Comparison of ENCODE assay signal across 9 mouse cellular contexts in the genomic region with DNA sequence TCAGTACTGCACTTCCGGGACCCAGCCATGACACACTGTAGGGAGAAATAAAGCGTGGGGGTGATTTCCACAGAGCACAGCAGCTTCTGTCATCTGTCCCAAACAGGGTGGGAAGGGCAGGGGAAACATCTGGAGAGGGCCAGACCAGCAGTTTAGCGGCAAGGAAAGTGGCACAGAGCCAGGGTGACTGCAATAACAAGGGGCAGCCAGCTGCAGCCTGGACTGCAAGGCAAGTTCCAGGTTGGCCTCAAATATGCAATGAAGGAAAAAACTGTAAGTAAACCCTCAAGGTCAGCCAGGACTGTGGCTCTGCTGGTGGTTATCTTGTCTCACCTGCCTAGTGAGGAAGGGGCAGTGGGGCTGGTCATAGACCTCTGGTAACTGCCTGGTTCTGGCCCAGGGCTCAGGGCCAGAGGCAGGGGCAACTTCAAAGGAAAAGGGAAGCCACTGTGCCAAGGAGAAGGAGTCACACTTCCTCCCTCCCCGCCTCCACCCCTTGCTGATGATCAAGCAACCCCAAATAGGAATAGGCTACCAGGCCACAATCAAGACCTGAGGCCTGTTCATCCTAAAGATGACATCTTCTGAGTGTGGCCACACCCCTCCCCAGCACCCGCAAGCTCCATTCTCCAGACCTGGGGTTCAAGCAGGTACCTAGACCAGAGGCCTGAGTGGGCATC. TPM values are rescaled to one million over a fixed set of nuclear protein-coding genes. Genes with fewer than 3 reads are reported as not detected.
DNase-seq lines count a peak whose midpoint lies in the region; ATAC-seq and TF ChIP-seq lines count a peak whose summit lies in the region.
"Had no signal": no experiment of that assay in that cellular context is flagged by ENCODE, and none has a peak within 500 bp of the region (broad histone marks: within the 10 kb centered on the region; RNA-seq: fewer than 3 reads in every experiment).

No protein-coding gene starts in this region.

- H3K4me2 ChIP-seq in midbrain, embryonic 11.5 days: no peak overlapping the region
- no peak overlapping the region for H3K4me2 ChIP-seq in midbrain, embryonic 16.5 days (ENCODE audit: low read length)
- peak overlapping the region; percentile 47 for H3K4me2 ChIP-seq in heart, embryonic 15.5 days
- H3K4me2 ChIP-seq in limb, embryonic 14.5 days (replicated peaks; ENCODE audit: low read depth, low read length, severe bottlenecking): peak overlapping the region; percentile 23; the same call in 1 of the 2 replicates

- H3K9me3 ChIP-seq in midbrain, embryonic 11.5 days (ENCODE audit: control insufficient read depth, low read length): no peaks in the 10 kb centered on the region
- H3K9me3 ChIP-seq in midbrain, embryonic 16.5 days (replicated peaks; ENCODE audit: control insufficient read depth, low read length, poor library complexity, severe bottlenecking): no peaks in the 10 kb centered on the region
- H3K9me3 ChIP-seq in heart, embryonic 15.5 days (replicated peaks): no peaks in the 10 kb centered on the region
- H3K9me3 ChIP-seq in limb, embryonic 14.5 days (ENCODE audit: control insufficient read depth, low read length): no peaks in the 10 kb centered on the region

- peak; percentile 62 for DNase-seq in midbrain, embryonic 11.5 days (ENCODE audit: low spot score, missing footprints)
- DNase-seq in brain, adult 2 months (ENCODE audit: low read depth, low spot score): peak; percentile 51
- DNase-seq in limb, embryonic 14.5 days (ENCODE audit: low spot score): peak; percentile 68
- peak; percentile 54 to 72 for DNase-seq in urinary bladder, postnatal 4 days (ENCODE audit: low spot score in 2 of 2)
- DNase-seq in B cell, adult 2 months: no peak

- peaks cover 4% of the 10 kb centered on the region for H3K4me1 ChIP-seq in midbrain, embryonic 11.5 days (ENCODE audit: control insufficient read depth, insufficient read depth, low read length)
- peaks cover 39% of the 10 kb centered on the region for H3K4me1 ChIP-seq in midbrain, embryonic 16.5 days (ENCODE audit: control insufficient read depth, insufficient read depth, low read length)
- H3K4me1 ChIP-seq in heart, embryonic 15.5 days (replicated peaks): peaks cover 88% of the 10 kb centered on the region
- peaks cover 53% of the 10 kb centered on the region for H3K4me1 ChIP-seq in limb, embryonic 14.5 days (ENCODE audit: control insufficient read depth, insufficient read depth, low read length)

- H3K9ac ChIP-seq in midbrain, embryonic 11.5 days (ENCODE audit: low read length): no peak overlapping the region
- no peak overlapping the region for H3K9ac ChIP-seq in midbrain, embryonic 16.5 days (ENCODE audit: low read depth, low read length)
- peak overlapping the region; percentile 25; the same call in 1 of the 2 replicates for H3K9ac ChIP-seq in heart, embryonic 15.5 days
- H3K9ac ChIP-seq in limb, embryonic 14.5 days (ENCODE audit: low read depth, low read length, severe bottlenecking): no peak overlapping the region

- H3K27ac ChIP-seq in midbrain, embryonic 11.5 days (ENCODE audit: low read depth, low read length): no peak overlapping the region
- no peak overlapping the region for H3K27ac ChIP-seq in midbrain, embryonic 16.5 days (ENCODE audit: low read length)
- peak overlapping the region; percentile 93 for H3K27ac ChIP-seq in heart, embryonic 15.5 days
- peak overlapping the region; percentile 48; the same call in 1 of the 2 replicates for H3K27ac ChIP-seq in limb, embryonic 14.5 days (replicated peaks; ENCODE audit: low read depth, low read length)

- no peak for TF ChIP-seq POLR2A in limb, embryonic 14.5 days (IDR thresholded peaks at IDR 0.05; ENCODE audit: borderline replicate concordance, extremely low read depth, insufficient read depth, insufficient read length)

- ATAC-seq in midbrain, embryonic 11.5 days (ENCODE audit: low FRiP score): no peak
- no peak for ATAC-seq in midbrain, embryonic 16.5 days
- no peak for ATAC-seq in heart, embryonic 15.5 days (replicated peaks; ENCODE audit: insufficient number of reproducible peaks, insufficient read depth, low FRiP score, low read depth)
- ATAC-seq in limb, embryonic 14.5 days (ENCODE audit: low FRiP score, low read depth): peak; percentile 18; the same call in 1 of the 2 replicates
- ATAC-seq in frontal cortex, adult (ENCODE audit: low TSS enrichment): no peak

- no peak overlapping the region for H3K4me3 ChIP-seq in midbrain, embryonic 11.5 days (ENCODE audit: low read depth, low read length)
- H3K4me3 ChIP-seq in midbrain, embryonic 16.5 days (ENCODE audit: low read depth, low read length): no peak overlapping the region
- peak overlapping the region; percentile 9; the same call in 1 of the 2 replicates for H3K4me3 ChIP-seq in heart, embryonic 15.5 days
- no peak overlapping the region for H3K4me3 ChIP-seq in limb, embryonic 14.5 days (replicated peaks; ENCODE audit: low read length)

- 84% methylated on average over 5 of the region's 5 CpGs for WGBS in midbrain, embryonic 11.5 days
- 77% methylated on average over 5 of the region's 5 CpGs for WGBS in midbrain, embryonic 16.5 days
- WGBS in heart, embryonic 15.5 days: 36% methylated on average over 5 of the region's 5 CpGs
- WGBS in limb, embryonic 14.5 days: 48% methylated on average over 5 of the region's 5 CpGs

- H3K27me3 ChIP-seq in midbrain, embryonic 11.5 days (ENCODE audit: control insufficient read depth, insufficient read depth, low read length): no peaks in the 10 kb centered on the region; the same call in 1 of the 2 replicates
- no peaks in the 10 kb centered on the region for H3K27me3 ChIP-seq in midbrain, embryonic 16.5 days (ENCODE audit: control insufficient read depth, insufficient read depth, low read depth, low read length)
- H3K27me3 ChIP-seq in heart, embryonic 15.5 days: no peaks in the 10 kb centered on the region
- no peaks in the 10 kb centered on the region for H3K27me3 ChIP-seq in limb, embryonic 14.5 days (ENCODE audit: control insufficient read depth, insufficient read depth, low read length)

- H3K36me3 ChIP-seq in midbrain, embryonic 11.5 days (ENCODE audit: control insufficient read depth, insufficient read depth, low read length): no peaks in the 10 kb centered on the region
- H3K36me3 ChIP-seq in midbrain, embryonic 16.5 days (ENCODE audit: control insufficient read depth, insufficient read depth, low read length): no peaks in the 10 kb centered on the region
- H3K36me3 ChIP-seq in heart, embryonic 15.5 days: no peaks in the 10 kb centered on the region
- peaks cover 6% of the 10 kb centered on the region for H3K36me3 ChIP-seq in limb, embryonic 14.5 days (ENCODE audit: control insufficient read depth, insufficient read depth, low read length)

RNA-seq across cellular contexts. Expression of gene Rab11fip5, which starts 5.1 kb away (rescaled TPM):
- polyA plus RNA-seq in midbrain, embryonic 11.5 days (2014; fragmentation: Nextera tagmentation; extraction: Ambion mirVana): 4.2 and 4.7 TPM in 2 replicates
- polyA plus RNA-seq in midbrain, embryonic 16.5 days (2015; fragmentation: Nextera tagmentation; extraction: Ambion mirVana): 20.2 and 21.1 TPM in 2 replicates
- 42.3 and 45.3 TPM in 2 replicates for polyA plus RNA-seq in heart, embryonic 15.5 days (2015; fragmentation: Nextera tagmentation; extraction: Ambion mirVana)
- polyA plus RNA-seq in limb, embryonic 14.5 days (2012; rRNA removed): 16.9 and 20.4 TPM in 2 replicates
- polyA plus RNA-seq in limb, embryonic 14.5 days (2014; fragmentation: Nextera tagmentation; extraction: Ambion mirVana): 15.9 and 16.8 TPM in 2 replicates

RNA-seq across cellular contexts. Expression of gene Sfxn5, which starts 36.1 kb away (rescaled TPM):
- polyA plus RNA-seq in midbrain, embryonic 11.5 days (2014; fragmentation: Nextera tagmentation; extraction: Ambion mirVana): 5.7 and 6.2 TPM in 2 replicates
- polyA plus RNA-seq in midbrain, embryonic 16.5 days (2015; fragmentation: Nextera tagmentation; extraction: Ambion mirVana): 27.6 and 41.3 TPM in 2 replicates
- polyA plus RNA-seq in heart, embryonic 15.5 days (2015; fragmentation: Nextera tagmentation; extraction: Ambion mirVana): 3.7 and 4.9 TPM in 2 replicates
- polyA plus RNA-seq in limb, embryonic 14.5 days (2012; rRNA removed): 5.8 and 7.4 TPM in 2 replicates
- polyA plus RNA-seq in limb, embryonic 14.5 days (2014; fragmentation: Nextera tagmentation; extraction: Ambion mirVana): 6.6 and 9.3 TPM in 2 replicates

RNA-seq across cellular contexts. Expression of gene Noto, which starts 54.4 kb away (rescaled TPM):
- polyA plus RNA-seq in midbrain, embryonic 11.5 days (2014; fragmentation: Nextera tagmentation; extraction: Ambion mirVana): not detected in 2 replicates
- not detected in 2 replicates for polyA plus RNA-seq in midbrain, embryonic 16.5 days (2015; fragmentation: Nextera tagmentation; extraction: Ambion mirVana)
- polyA plus RNA-seq in heart, embryonic 15.5 days (2015; fragmentation: Nextera tagmentation; extraction: Ambion mirVana): 0.15 TPM in 1 of 2 replicates, not detected in the other
- not detected in 2 replicates for polyA plus RNA-seq in limb, embryonic 14.5 days (2012; rRNA removed)
- polyA plus RNA-seq in limb, embryonic 14.5 days (2014; fragmentation: Nextera tagmentation; extraction: Ambion mirVana): not detected in 2 replicates
- polyA plus RNA-seq: limb, embryonic 11.5 days had no signal

Comparison
In these comparisons a context has a peak if more than half of its experiments do, and no peak if none do; other contexts are left out.
1. DNase-seq: peak in midbrain, embryonic 11.5 days (single experiment), brain, adult 2 months (single experiment), limb, embryonic 14.5 days (single experiment) and urinary bladder, postnatal 4 days (2 of 2); none in B cell, adult 2 months (0 of 2).
2. H3K27ac ChIP-seq: peak in heart, embryonic 15.5 days (single experiment) and limb, embryonic 14.5 days (single experiment); none in midbrain, embryonic 11.5 days (single experiment) and midbrain, embryonic 16.5 days (single experiment).
3. H3K4me2 ChIP-seq: peak in heart, embryonic 15.5 days (single experiment) and limb, embryonic 14.5 days (single experiment); none in midbrain, embryonic 11.5 days (single experiment) and midbrain, embryonic 16.5 days (single experiment).